Mouse (Mus musculus): ENCODE data around the gene Dysf. TPM values are rescaled to one million over a fixed set of nuclear protein-coding genes. Genes with fewer than 3 reads are reported as not detected.

Gene Dysf
- polyA plus RNA-seq, 1 experiment from 2014 or later = 16.8 TPM

DNA sequence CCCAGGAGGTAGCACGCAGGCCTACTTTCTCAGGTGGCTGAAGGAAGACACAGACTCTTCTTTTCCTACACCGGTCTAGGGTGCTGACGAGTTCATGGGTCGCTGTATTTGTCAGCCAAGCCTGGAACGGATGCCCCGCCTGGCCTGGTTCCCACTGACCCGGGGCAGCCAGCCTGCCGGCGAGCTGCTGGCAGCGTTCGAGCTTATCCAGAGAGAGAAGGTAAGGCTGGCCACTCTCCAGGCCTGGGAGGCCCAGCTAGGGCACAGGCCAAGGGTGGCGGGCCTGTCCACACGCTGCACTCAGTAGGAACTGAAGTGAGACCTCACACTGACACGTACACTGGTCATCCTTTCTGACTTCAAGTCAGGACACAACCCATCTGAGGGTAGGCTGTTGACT is 131.5 kb downstream of the Dysf start:
- no peak for ATAC-seq (ENCODE audit: low FRiP score, low TSS enrichment)
- WGBS = 63% methylated on average over 14 of the region's 14 CpGs

DNA sequence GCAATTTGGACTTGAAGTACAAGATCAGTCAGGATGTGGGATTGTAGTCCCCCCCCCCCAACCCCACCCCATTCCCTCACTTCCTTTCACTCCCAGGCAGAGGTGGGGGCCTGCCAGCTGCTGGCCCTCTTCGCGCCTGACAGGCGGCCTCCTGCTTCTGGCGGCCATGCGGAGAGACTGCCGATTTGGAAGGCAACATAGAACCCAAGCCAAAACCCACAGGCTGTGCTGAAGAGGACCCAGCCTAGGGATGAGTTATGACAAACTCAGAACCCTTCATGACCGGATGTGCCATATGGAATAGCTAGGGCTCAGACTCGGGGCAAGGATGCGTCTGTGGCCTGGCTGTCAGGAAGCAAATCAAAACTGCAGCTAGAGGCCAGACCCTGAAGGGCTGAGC is 134.1 kb downstream of the Dysf start:
- WGBS = 58% methylated on average over 9 of the region's 9 CpGs
- Histone ChIP-seq H3K9me3 (ENCODE audit: low read length) (no peaks in the 10 kb centered on the region), H3K4me3 (ENCODE audit: low read length) (no peak overlapping the region), H3K4me2 (replicated peaks; ENCODE audit: low read depth, low read length) (no peak overlapping the region), H3K27ac (ENCODE audit: low read length) (no peak overlapping the region), H3K36me3 (ENCODE audit: insufficient read depth, low read length) (no peaks in the 10 kb centered on the region), H3K4me1 (ENCODE audit: insufficient read depth, low read length) (peaks cover 5% of the 10 kb centered on the region; the same call in 1 of the 2 replicates), H3K9ac (replicated peaks; ENCODE audit: low read length) (no peak overlapping the region), H3K27me3 (ENCODE audit: insufficient read depth, low read length) (0 out of 2 replicates have a peak, but pooled peaks cover 2% of the 10 kb centered on the region)
- peak; percentile 46 for ATAC-seq (ENCODE audit: low FRiP score, low TSS enrichment)

More for the DNA sequence above, 131.5 kb downstream of the Dysf start:
- Histone ChIP-seq H3K9me3 (ENCODE audit: low read length) (no peaks in the 10 kb centered on the region), H3K27ac (ENCODE audit: low read length) (no peak overlapping the region), H3K4me2 (replicated peaks; ENCODE audit: low read depth, low read length) (no peak overlapping the region), H3K4me3 (ENCODE audit: low read length) (no peak overlapping the region), H3K36me3 (ENCODE audit: insufficient read depth, low read length) (no peaks in the 10 kb centered on the region), H3K9ac (replicated peaks; ENCODE audit: low read length) (no peak overlapping the region), H3K27me3 (ENCODE audit: insufficient read depth, low read length) (no peaks in the 10 kb centered on the region), H3K4me1 (ENCODE audit: insufficient read depth, low read length) (peaks cover 5% of the 10 kb centered on the region; the same call in 1 of the 2 replicates)

DNA sequence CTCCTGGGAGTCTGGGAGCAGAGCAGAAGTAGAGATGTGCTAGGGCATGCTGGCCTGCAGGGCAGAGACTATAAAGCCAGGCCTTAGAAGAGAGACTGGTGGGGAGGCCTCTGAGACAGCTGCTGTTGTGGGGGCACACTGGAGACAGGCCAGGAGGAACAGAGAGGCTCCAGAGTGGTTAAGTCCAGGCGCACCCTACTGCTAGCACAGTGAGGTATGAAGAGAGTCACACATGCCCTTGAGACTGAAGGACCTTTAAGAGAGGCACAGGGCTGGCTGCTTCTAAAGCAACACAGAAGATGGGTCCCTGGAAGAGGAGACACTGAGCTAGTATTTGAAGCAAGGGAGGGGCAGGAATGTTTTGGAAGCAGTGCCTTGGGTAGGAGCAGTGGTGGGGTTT is 134.9 kb downstream of the Dysf start:
- Histone ChIP-seq H3K9me3 (ENCODE audit: low read length) (no peaks in the 10 kb centered on the region), H3K4me3 (ENCODE audit: low read length) (no peak overlapping the region), H3K27me3 (ENCODE audit: insufficient read depth, low read length) (0 out of 2 replicates have a peak, but pooled peaks cover 2% of the 10 kb centered on the region), H3K27ac (ENCODE audit: low read length) (no peak overlapping the region), H3K4me2 (replicated peaks; ENCODE audit: low read depth, low read length) (no peak overlapping the region), H3K36me3 (ENCODE audit: insufficient read depth, low read length) (no peaks in the 10 kb centered on the region), H3K4me1 (ENCODE audit: insufficient read depth, low read length) (peaks cover 5% of the 10 kb centered on the region; the same call in 1 of the 2 replicates), H3K9ac (replicated peaks; ENCODE audit: low read length) (no peak overlapping the region)
- 80% methylated on average over 1 of the region's 1 CpGs for WGBS
- ATAC-seq (ENCODE audit: low FRiP score, low TSS enrichment) = no peak

DNA sequence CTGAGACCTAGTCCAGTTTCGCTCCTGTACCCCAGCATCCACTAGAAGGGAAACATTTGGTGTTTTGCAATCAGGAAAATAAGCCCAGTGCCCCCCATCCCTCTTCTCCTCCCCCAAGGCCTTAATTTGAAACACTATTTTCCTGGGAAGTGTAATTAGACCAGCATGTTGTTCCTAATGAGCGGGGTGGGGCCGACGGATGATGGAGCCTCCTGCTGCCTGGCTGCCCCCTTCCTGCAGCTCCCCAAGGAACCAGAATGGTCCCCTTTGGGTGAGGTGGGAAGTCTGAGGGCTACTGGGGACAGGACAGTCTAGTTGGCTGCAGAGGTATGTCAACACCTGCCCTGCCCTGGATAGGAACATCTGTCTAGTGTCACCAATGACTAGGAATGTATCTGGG is 136.0 kb downstream of the Dysf start:
- Histone ChIP-seq H3K36me3 (ENCODE audit: insufficient read depth, low read length) (no peaks in the 10 kb centered on the region), H3K9me3 (ENCODE audit: low read length) (no peaks in the 10 kb centered on the region), H3K4me1 (ENCODE audit: insufficient read depth, low read length) (peaks cover 5% of the 10 kb centered on the region; the same call in 1 of the 2 replicates), H3K4me2 (replicated peaks; ENCODE audit: low read depth, low read length) (no peak overlapping the region), H3K4me3 (ENCODE audit: low read length) (no peak overlapping the region), H3K27me3 (ENCODE audit: insufficient read depth, low read length) (0 out of 2 replicates have a peak, but pooled peaks cover 2% of the 10 kb centered on the region), H3K27ac (ENCODE audit: low read length) (no peak overlapping the region), H3K9ac (replicated peaks; ENCODE audit: low read length) (no peak overlapping the region)
- 87% methylated on average over 4 of the region's 4 CpGs for WGBS
- ATAC-seq (ENCODE audit: low FRiP score, low TSS enrichment) = no peak

DNA sequence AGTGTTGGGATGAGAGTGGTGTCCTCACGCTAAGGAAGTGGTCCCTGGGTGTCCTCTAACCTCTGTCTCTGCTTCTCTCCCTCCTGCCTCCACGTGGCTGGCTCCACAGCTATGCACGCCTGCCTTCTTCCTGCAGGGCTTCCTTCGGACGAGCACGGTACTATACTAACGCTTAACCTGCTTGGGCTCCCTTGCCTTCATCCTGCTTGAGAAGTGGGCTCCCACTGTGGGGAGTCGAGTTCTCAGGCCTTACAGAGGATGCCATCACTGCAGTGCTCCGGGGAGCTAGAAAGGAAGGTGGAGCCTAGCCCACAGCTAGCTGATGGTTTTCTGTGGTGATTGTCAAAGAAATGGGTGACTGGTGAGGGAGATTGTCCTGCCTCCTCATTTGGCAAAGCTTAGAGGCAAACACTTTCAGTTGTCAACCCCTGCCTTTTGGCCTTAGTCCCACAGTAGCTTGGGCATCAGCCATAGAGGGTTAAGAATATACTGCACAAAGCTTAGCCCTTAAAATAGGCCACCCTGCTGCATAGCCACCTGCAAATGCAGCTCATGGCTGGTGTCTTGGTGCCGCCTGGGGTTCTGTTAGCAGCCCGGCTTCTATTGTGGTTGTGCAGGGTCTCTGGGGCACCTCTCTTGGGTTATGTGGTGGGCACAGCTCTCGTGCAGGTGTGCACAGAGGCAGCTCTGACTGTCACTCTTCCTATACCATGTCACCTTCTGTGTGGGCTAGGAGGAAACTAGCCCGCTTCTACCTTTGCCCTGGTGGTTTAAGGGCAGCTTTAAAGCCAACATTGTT is 139.0 kb downstream of the Dysf start:
- Histone ChIP-seq H3K27me3 (ENCODE audit: insufficient read depth, low read length) (0 out of 2 replicates have a peak, but pooled peaks cover 2% of the 10 kb centered on the region), H3K4me2 (replicated peaks; ENCODE audit: low read depth, low read length) (no peak overlapping the region), H3K9me3 (ENCODE audit: low read length) (no peaks in the 10 kb centered on the region), H3K27ac (ENCODE audit: low read length) (no peak overlapping the region), H3K4me1 (ENCODE audit: insufficient read depth, low read length) (peaks cover 5% of the 10 kb centered on the region; the same call in 1 of the 2 replicates), H3K4me3 (ENCODE audit: low read length) (no peak overlapping the region), H3K9ac (replicated peaks; ENCODE audit: low read length) (no peak overlapping the region), H3K36me3 (ENCODE audit: insufficient read depth, low read length) (no peaks in the 10 kb centered on the region)
- ATAC-seq (ENCODE audit: low FRiP score, low TSS enrichment) = no peak
- 84% methylated on average over 13 of the region's 13 CpGs for WGBS

DNA sequence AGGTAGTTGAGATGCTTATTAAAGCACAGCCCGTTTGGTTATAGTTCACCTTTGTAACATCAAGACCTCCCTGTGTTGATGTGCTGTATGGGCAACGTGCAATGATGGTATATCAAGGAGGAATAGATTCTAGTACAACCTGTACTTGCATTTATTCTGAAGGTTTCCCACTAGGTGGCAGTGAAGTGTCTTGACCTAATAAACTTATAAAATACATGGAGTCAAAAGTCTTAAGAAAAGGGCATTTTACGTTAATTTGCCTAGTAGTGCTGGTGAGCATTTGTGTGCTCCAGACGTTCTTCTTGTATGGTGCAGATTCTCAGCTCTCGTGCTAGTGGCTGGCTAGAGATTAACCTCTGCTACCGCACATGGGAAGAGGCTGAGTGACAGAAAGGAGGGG is 140.1 kb downstream of the Dysf start:
- Histone ChIP-seq H3K9ac (replicated peaks; ENCODE audit: low read length) (no peak overlapping the region), H3K27me3 (ENCODE audit: insufficient read depth, low read length) (0 out of 2 replicates have a peak, but pooled peaks cover 2% of the 10 kb centered on the region), H3K4me1 (ENCODE audit: insufficient read depth, low read length) (no peaks in the 10 kb centered on the region), H3K36me3 (ENCODE audit: insufficient read depth, low read length) (no peaks in the 10 kb centered on the region), H3K4me3 (ENCODE audit: low read length) (no peak overlapping the region), H3K9me3 (ENCODE audit: low read length) (no peaks in the 10 kb centered on the region), H3K4me2 (replicated peaks; ENCODE audit: low read depth, low read length) (no peak overlapping the region), H3K27ac (ENCODE audit: low read length) (no peak overlapping the region)
- ATAC-seq (ENCODE audit: low FRiP score, low TSS enrichment) = no peak
- WGBS = 68% methylated on average over 6 of the region's 6 CpGs

DNA sequence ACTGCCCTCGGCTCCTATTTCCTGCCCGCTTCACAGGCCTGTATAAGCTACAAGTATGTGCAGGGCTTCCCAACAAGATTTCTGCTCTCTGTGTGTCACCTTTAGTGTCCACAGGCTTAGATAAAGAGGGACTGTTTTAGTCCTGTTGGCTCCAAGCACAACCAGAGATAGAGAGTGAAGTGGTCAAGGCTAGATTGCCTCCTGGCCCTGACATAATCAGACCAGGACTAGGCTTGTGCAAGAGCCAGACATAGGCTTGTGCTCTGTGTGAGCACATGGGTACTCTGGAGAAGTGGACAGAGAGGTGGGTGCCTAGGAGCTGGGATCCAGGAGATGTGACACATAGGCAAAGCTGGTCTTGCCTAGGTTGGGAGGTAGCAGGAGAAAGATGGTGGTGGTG is 146.1 kb downstream of the Dysf start:
- H3K4me3 ChIP-seq (ENCODE audit: low read length) = no peak overlapping the region
- no peaks in the 10 kb centered on the region for H3K4me1 ChIP-seq (ENCODE audit: insufficient read depth, low read length)
- no peak overlapping the region for H3K27ac ChIP-seq (ENCODE audit: low read length)
- no peak for ATAC-seq (ENCODE audit: low FRiP score, low TSS enrichment)
- H3K27me3 ChIP-seq (ENCODE audit: insufficient read depth, low read length) = no peaks in the 10 kb centered on the region
- WGBS = 87% methylated on average over 2 of the region's 2 CpGs
- no peak overlapping the region for H3K4me2 ChIP-seq (replicated peaks; ENCODE audit: low read depth, low read length)
- H3K9me3 ChIP-seq (ENCODE audit: low read length) = no peaks in the 10 kb centered on the region
- no peak overlapping the region for H3K9ac ChIP-seq (replicated peaks; ENCODE audit: low read length)
- no peaks in the 10 kb centered on the region for H3K36me3 ChIP-seq (ENCODE audit: insufficient read depth, low read length)

DNA sequence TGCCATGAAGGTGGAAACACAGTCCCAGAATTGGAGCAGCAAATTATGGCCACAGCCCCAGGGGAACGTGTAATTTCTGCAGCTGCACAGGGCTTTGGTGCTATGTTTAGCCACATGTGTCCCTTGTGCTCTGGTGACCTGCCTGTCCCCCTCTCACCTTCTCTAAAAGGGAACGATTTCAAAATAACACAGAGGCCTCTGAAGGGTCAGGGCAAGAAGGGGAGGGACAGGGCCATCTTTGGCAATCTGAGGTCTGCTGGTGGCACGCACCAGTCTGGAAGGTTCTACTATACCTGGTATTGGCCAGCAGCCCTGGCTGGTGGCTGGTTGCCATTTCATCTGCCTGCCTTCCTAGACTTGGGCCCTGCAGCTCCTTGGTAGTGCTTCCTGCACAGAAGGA is 147.4 kb downstream of the Dysf start:
- WGBS = 57% methylated on average over 3 of the region's 3 CpGs
- no peak for ATAC-seq (ENCODE audit: low FRiP score, low TSS enrichment)
- H3K27me3 ChIP-seq (ENCODE audit: insufficient read depth, low read length) = no peaks in the 10 kb centered on the region
- H3K4me3 ChIP-seq (ENCODE audit: low read length) = no peak overlapping the region
- H3K4me1 ChIP-seq (ENCODE audit: insufficient read depth, low read length) = no peaks in the 10 kb centered on the region
- H3K9me3 ChIP-seq (ENCODE audit: low read length) = no peaks in the 10 kb centered on the region
- H3K36me3 ChIP-seq (ENCODE audit: insufficient read depth, low read length) = no peaks in the 10 kb centered on the region
- no peak overlapping the region for H3K4me2 ChIP-seq (replicated peaks; ENCODE audit: low read depth, low read length)
- no peak overlapping the region for H3K9ac ChIP-seq (replicated peaks; ENCODE audit: low read length)
- H3K27ac ChIP-seq (ENCODE audit: low read length) = no peak overlapping the region

DNA sequence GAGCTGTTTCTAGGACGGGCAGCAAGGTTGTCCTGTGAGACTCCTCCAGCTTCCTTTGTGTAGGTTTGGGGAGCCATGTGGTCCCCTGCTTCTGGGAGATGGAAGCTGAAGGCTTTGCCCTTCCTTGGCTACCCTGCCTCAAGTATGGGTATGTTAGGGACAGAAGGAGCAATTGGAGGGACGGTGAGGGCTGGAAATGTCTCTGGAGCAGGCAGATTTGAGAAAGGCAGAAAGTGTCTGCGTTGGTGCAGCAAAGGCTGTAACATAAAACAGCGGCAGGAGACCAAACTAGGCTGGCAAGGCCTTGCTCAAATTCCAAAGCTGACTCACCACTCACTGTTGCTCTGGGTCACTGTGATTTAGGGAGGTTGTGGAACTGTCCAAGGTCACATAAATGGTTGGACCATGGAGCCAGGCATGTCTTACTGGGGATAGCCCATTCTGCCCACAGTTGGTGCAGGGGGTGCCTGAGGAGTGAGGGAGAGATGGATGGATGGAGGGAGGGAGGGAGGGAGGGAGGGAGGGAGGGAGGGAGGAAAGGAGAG is 148.2 kb downstream of the Dysf start:
- Histone ChIP-seq H3K9ac (replicated peaks; ENCODE audit: low read length) (no peak overlapping the region), H3K36me3 (ENCODE audit: insufficient read depth, low read length) (no peaks in the 10 kb centered on the region), H3K9me3 (ENCODE audit: low read length) (no peaks in the 10 kb centered on the region), H3K4me1 (ENCODE audit: insufficient read depth, low read length) (no peaks in the 10 kb centered on the region), H3K4me2 (replicated peaks; ENCODE audit: low read depth, low read length) (no peak overlapping the region), H3K4me3 (ENCODE audit: low read length) (no peak overlapping the region), H3K27me3 (ENCODE audit: insufficient read depth, low read length) (no peaks in the 10 kb centered on the region), H3K27ac (ENCODE audit: low read length) (no peak overlapping the region)
- ATAC-seq (ENCODE audit: low FRiP score, low TSS enrichment) = no peak
- WGBS = 69% methylated on average over 4 of the region's 4 CpGs

DNA sequence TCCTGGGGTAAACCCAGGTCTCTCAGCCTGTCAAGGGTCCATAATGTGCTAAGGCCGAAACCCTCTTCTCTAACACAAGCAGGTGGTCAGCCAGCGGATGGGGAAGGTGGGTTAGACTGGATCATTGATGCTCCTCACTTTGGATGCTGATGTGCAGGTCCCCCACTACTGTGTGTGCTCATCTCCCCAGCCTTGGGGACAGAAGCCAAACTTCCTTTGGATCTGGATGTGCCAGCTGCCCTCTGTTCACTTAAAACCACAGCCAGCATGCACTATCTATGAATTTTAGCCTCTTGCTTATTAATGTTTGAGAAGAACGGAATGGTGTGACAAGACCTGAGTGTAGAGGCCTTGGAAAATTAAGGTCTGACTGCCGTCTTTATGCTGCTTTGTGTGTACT is 150.7 kb downstream of the Dysf start:
- H3K4me3 ChIP-seq (ENCODE audit: low read length) = no peak overlapping the region
- no peak overlapping the region for H3K4me2 ChIP-seq (replicated peaks; ENCODE audit: low read depth, low read length)
- no peaks in the 10 kb centered on the region for H3K9me3 ChIP-seq (ENCODE audit: low read length)
- H3K27me3 ChIP-seq (ENCODE audit: insufficient read depth, low read length) = no peaks in the 10 kb centered on the region
- no peak overlapping the region for H3K9ac ChIP-seq (replicated peaks; ENCODE audit: low read length)
- 95% methylated on average over 4 of the region's 4 CpGs for WGBS
- H3K4me1 ChIP-seq (ENCODE audit: insufficient read depth, low read length) = no peaks in the 10 kb centered on the region
- no peaks in the 10 kb centered on the region for H3K36me3 ChIP-seq (ENCODE audit: insufficient read depth, low read length)
- H3K27ac ChIP-seq (ENCODE audit: low read length) = no peak overlapping the region
- no peak for ATAC-seq (ENCODE audit: low FRiP score, low TSS enrichment)
